Mouse (Mus musculus) layer of hippocampus, postnatal 10 days (tissue): ENCODE data around the gene Gm960. TPM values are rescaled to one million over a fixed set of nuclear protein-coding genes. Genes with fewer than 3 reads are reported as not detected.
"Not testable (repeated sequence)": the region's sequence is repeated elsewhere in the genome, so short reads cannot be mapped to it uniquely, and the experiment has no call there.

Experiments
- DNase-seq, 2 experiments: peaks; one replicate each; pipeline ENCODE4 v3.0.0; 2021; ENCODE audit warnings: low spot score in 2 of 2
- microRNA-seq, 2 experiments: library from miRNA; unstranded; fragments of <30 nt; microRNA quantifications; one replicate each; pipeline ENCODE4 v1.2.0; 2021
- total RNA-seq, 2 experiments: library from RNA; stranded (reverse); gene quantifications; 2 replicates each; pipeline ENCODE4 v1.2.3; 2021

The Gm960 gene
- total RNA-seq, 2 experiments from 2014 or later: 2.1 to 2.3 TPM

DNA sequence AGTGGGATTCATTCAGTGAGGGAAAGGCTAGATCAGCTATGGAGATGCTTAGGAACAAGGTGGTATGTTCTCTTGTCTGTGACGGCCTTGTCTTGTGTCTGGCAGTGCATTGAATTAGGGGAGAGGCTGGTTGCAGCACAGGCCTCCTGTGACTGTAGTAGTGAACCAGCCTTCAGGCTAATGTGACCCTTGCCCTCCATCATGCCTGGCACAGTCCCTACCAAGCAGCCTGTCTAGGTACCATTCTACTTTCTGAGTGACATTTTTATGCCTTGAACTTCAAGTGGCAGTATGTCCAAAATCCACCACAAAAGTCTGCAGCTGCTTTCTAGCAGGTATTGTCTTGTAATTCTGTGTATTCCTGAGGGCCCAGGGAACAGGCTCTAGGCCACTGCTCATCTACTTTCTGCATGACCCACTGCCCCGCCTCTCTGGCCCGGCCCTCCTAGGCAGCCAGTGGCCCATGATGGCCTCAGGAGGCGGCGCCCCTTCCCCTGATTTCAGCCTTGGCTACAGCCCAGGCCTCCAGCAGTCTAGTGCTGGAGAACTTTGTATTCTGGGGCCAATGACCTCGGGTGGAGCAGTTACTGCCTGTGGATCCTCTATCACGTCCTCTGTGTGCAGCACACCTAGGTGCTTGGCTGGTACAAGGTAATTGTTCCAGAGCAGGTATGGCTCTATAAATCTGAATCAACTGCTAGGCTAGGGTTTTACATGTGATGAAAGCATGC lies 104.5 kb downstream of the Gm960 start:
- no peak for DNase-seq

- DNase-seq: no peak
Observed at GRCm38 (mm10) chr19:4590025-4590424, 108.4 kb downstream of the Gm960 start.

- DNase-seq: no peak
Observed at GRCm38 (mm10) chr19:4589081-4589480, 109.4 kb downstream of the Gm960 start.

DNA sequence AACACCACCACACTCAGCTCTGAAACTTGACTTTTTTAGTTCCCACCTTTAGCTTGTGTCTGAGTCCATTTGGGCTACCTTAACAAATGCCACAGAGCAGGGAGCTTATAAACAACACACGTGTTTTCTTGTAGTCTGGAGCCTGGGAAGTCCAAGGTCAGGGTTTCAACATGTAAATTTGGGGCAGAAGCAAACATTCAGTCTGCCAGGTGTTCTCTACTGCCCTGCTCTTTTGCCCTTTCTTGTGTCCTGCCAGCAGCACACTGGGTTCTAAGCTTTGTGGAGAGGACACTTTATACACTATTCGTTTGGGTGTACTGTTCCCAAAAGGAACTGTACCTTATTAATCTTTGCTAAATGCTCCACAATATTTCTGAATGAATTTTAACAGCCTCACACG lies 110.0 kb downstream of the Gm960 start:
- no peak for DNase-seq

DNA sequence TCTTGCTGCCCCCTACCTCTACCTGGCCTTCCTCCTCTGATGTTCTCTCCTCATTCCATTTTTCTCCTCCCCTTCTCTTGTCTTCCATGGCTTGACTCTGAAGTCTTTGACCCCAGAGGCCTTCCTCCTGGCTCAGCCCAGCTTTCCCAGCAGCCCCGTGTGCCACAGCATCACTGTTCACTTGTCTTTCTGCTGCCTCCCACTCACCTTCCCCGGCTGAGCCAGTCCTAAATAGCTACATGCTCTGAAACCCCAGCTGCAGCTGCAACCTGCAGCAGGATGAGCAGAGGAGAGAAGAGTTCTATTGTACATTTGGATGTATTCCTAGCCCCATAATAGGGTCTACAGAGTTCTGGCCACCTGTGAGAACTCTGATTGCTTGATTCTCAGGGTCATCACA lies 111.0 kb downstream of the Gm960 start:
- no peak for DNase-seq

DNA sequence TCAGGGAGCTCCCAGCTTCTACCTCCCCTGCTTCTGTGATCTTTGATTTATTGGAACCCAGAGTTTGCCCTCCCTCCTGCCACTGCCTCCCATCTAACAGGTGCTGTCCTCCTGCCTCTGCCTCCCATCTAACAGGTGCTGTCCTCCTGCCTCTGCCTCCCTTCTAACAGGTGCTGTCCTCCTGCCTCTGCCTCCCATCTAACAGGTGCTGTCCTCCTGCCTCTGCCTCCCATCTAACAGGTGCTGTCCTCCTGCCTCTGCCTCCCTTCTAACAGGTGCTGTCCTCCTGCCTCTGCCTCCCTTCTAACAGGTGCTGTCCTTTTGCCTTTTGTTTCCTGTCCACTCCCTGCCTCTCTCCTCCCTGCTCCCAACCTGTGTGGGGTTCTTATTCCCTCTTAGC lies 111.7 kb downstream of the Gm960 start:
- DNase-seq: not testable (repeated sequence)

- DNase-seq: no peak
Observed at GRCm38 (mm10) chr19:4583856-4584255, 114.6 kb downstream of the Gm960 start.

GRCm38 (mm10) chr19:4579296-4579695 lies 119.2 kb downstream of the Gm960 start:
- no peak for DNase-seq

DNA sequence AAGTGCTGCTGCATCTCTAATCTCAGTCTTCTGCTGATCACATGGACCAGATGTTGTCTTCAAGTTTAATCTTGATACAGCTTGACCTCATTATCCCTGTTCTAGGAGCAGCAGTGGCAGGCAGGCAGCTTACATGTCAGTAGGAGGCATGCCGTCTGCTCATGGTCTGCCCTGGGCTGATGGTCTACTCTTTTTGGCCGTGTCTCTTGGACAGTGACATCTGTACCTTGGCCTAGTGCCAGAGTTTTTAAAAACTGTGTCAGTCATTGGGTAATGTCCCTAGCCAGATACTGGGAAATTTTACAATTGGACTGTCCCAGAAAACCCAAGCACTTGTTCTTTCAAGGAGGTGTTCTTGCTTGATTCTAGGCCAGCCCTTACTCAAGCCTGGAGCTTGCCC lies 119.7 kb downstream of the Gm960 start:
- no peak for DNase-seq

Small RNA genes lying within 50 kb of the gene (microRNA-seq; reads per million reads assigned to microRNA genes)
- gene Mir6986: 6.0 to 9.2 reads per million in 2 experiments

Other genes starting within 250 kb of the Gm960 start
- gene Syt12, start 221.2 kb downstream of the Gm960 start, total RNA-seq: 10 to 100 TPM; 21.4 to 21.5 TPM
- gene 2010003K11Rik, start 200.1 kb downstream of the Gm960 start, total RNA-seq: not detected
- 10 to 100 TPM; 39.4 to 47.9 TPM for gene Pcx, start 188.2 kb downstream of the Gm960 start, total RNA-seq
- 10 to 100 TPM; 67.0 to 67.3 TPM for gene Lrfn4, start 83.0 kb downstream of the Gm960 start, total RNA-seq
- 10 to 100 TPM; 19.8 to 20.9 TPM for gene Rce1, start 73.0 kb downstream of the Gm960 start, total RNA-seq
- gene Sptbn2, start 12.5 kb upstream of the Gm960 start, total RNA-seq: 100 to 1,000 TPM; 545 to 601 TPM
- gene Rbm4b, start 57.8 kb upstream of the Gm960 start, total RNA-seq: 10 to 100 TPM; 16.6 to 16.8 TPM
- 10 to 100 TPM; 68.7 to 71.1 TPM for gene Rbm4, start 95.2 kb upstream of the Gm960 start, total RNA-seq
- gene Gm21992, start 112.9 kb upstream of the Gm960 start, total RNA-seq: 10 to 100 TPM; 20.7 to 22.3 TPM
- gene Rbm14, start 113.0 kb upstream of the Gm960 start, total RNA-seq: 10 to 100 TPM; 41.2 to 49.4 TPM
- 10 to 100 TPM; 39.4 to 47.5 TPM for gene Ccs, start 140.7 kb upstream of the Gm960 start, total RNA-seq
- 1 to 10 TPM; 1.9 to 2.6 TPM for gene Ccdc87, start 140.7 kb upstream of the Gm960 start, total RNA-seq
- gene Ctsf, start 156.5 kb upstream of the Gm960 start, total RNA-seq: 100 to 1,000 TPM in 1 of 2 experiments, 10 to 100 TPM in 1; 95.2 to 102 TPM
- gene Actn3, start 179.2 kb upstream of the Gm960 start, total RNA-seq: 1 to 10 TPM; 1.9 to 2.1 TPM
- gene Zdhhc24, start 180.0 kb upstream of the Gm960 start, total RNA-seq: 10 to 100 TPM; 23.5 to 26.3 TPM
- gene Bbs1, start 208.0 kb upstream of the Gm960 start, total RNA-seq: 10 to 100 TPM; 31.3 to 34.8 TPM
- gene Dpp3, start 229.6 kb upstream of the Gm960 start, total RNA-seq: 10 to 100 TPM; 62.0 to 62.7 TPM
- 10 to 100 TPM; 18.0 to 18.4 TPM for gene Peli3, start 244.5 kb upstream of the Gm960 start, total RNA-seq